Mouse (Mus musculus) spleen, adult 2 months (tissue): ENCODE measurements at regions not wholly inside any gene's neighbourhood (a gene's known extent, or its start where the extent isn't known, plus 50 kb on each side); places are given as distances from the start of the nearest gene placed in this dataset.

Source experiments
- CTCF ChIP-seq: fragments of 200-500 bp; IDR thresholded peaks from 2 replicates; pipeline ENCODE4 v1.5.1; 2011; ENCODE audit warnings: mild to moderate bottlenecking, inconsistent platforms; ENCODE audit not compliant: insufficient read depth, insufficient read length, insufficient replicate concordance; ENCODE audit errors: extremely low read depth
- POLR2A ChIP-seq: fragments of 200-500 bp; IDR thresholded peaks from 2 replicates; pipeline ENCODE4 v1.6.1; 2011; ENCODE audit warnings: low read depth, low read length, inconsistent platforms

DNA sequence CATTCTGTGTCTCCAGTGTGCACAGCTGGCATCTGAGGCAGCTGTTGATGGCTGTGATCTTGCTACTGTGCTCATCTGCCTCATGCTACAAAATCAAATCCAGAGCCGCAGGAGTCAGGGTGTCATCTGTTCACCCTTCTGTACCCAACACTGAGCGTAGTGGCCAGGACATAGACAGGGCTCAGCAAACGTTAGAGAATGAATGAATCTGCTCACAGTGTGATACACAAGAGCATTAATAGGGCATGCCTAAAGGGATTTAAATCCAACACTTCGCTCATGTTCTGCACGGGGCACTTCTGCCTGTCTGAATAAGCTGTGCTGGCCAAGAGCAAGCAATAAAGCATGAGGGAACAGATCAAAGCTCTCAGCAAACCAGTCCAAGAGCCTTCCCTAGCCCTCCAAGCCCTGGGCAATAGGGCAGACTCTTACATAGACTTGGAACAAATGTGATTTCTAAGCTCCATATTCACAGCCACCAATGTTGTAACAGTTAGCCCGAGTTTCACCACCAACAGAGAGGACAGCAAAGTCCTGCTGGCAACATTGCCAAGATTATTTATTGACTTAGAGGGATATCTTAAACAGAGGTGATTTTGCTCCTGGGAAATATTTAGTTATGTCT lies 633.8 kb upstream of the Cdh5 start:
- TF ChIP-seq POLR2A (no peak), CTCF (no peak)
